Mouse (Mus musculus): ENCODE data around the gene Ebpl.

DNA sequence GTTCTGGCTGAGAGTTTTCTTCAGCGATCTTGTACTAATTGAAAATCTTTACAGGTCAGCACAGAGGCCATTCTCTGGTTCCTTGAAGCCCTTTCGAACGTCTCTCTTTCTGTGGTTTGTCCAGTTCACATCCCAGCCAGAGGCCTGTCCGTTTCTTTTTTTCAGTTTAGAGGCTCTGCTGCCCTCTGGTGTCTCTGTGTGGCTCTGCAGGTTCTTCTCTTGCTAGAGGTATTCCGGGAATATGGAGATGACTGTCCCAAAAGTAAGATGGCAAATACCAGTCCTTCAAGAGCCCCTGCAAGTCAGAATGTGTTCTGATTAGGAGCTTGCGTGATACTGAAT is 65.5 kb downstream of the Ebpl start:
- TF ChIP-seq CTCF (IDR thresholded peaks at IDR 0.05; ENCODE audit: low read depth) (peak; percentile 36), EP300 (IDR thresholded peaks at IDR 0.05; ENCODE audit: low read depth) (no peak)

All from liver, postnatal 0 days (tissue).